Comparison of ENCODE assay signal across 9 mouse cellular contexts in genomic region chr1:74285212-74286010, GRCm38 (mm10). TPM values are rescaled to one million over a fixed set of nuclear protein-coding genes. Genes with fewer than 3 reads are reported as not detected.
A peak's percentile ranks its signal among the peaks of the same experiment; 100 is the strongest.
DNase-seq lines count a peak whose midpoint lies in the region; ATAC-seq lines count a peak whose summit lies in the region.
"Had no signal": no experiment of that assay in that cellular context is flagged by ENCODE, and none has a peak within 500 bp of the region (broad histone marks: within the 10 kb centered on the region; RNA-seq: fewer than 3 reads in every experiment).

No protein-coding gene starts in this region.

- no peak overlapping the region for H3K27ac ChIP-seq in neural tube, embryonic 11.5 days (ENCODE audit: low read depth, low read length)
- H3K27ac ChIP-seq in heart, embryonic 15.5 days, result peak overlapping the region; percentile 63

- peak; percentile 33 to 39 for DNase-seq in adrenal gland, postnatal 36 days
- DNase-seq in adrenal gland, postnatal 10 days, result no peak
- DNase-seq in neural tube, embryonic 11.5 days (ENCODE audit: low spot score), result no peak
- no peak for DNase-seq in neural tube, embryonic 10.5 days (ENCODE audit: extremely low spot score, low spot score)
- DNase-seq in left cerebral cortex, postnatal 36 days (ENCODE audit: low spot score in 2 of 2), result no peak

- H3K9me3 ChIP-seq in neural tube, embryonic 11.5 days (ENCODE audit: control insufficient read depth, low read length), result no peaks in the 10 kb centered on the region
- no peaks in the 10 kb centered on the region for H3K9me3 ChIP-seq in heart, embryonic 15.5 days (replicated peaks)

- peaks cover 9% of the 10 kb centered on the region; the same call in 1 of the 2 replicates for H3K4me1 ChIP-seq in neural tube, embryonic 11.5 days (ENCODE audit: control insufficient read depth, insufficient read depth, low read length)
- H3K4me1 ChIP-seq in heart, embryonic 15.5 days (replicated peaks), result peaks cover 65% of the 10 kb centered on the region

- no peaks in the 10 kb centered on the region for H3K27me3 ChIP-seq in neural tube, embryonic 11.5 days (ENCODE audit: control insufficient read depth, insufficient read depth, low read length)
- H3K27me3 ChIP-seq in heart, embryonic 15.5 days, result no peaks in the 10 kb centered on the region

- peak overlapping the region; percentile 71 for H3K4me2 ChIP-seq in neural tube, embryonic 11.5 days (ENCODE audit: low read depth)
- peak overlapping the region; percentile 62 for H3K4me2 ChIP-seq in heart, embryonic 15.5 days

- peak overlapping the region; percentile 73 for H3K4me3 ChIP-seq in neural tube, embryonic 11.5 days (ENCODE audit: low read depth, low read length)
- H3K4me3 ChIP-seq in heart, embryonic 15.5 days, result peak overlapping the region; percentile 79

- intact Hi-C loops in left cerebral cortex, postnatal 36 days (cut with DNase I), result loop anchor here (2.0 to 10.0 kb wide), 3 partner anchors 49 to 299 kb away; partner anchors contain the start of genes Arpc2, Bcs1l and Zfp142

- ATAC-seq in neural tube, embryonic 11.5 days (ENCODE audit: insufficient read depth, low FRiP score, low TSS enrichment), result no peak; the same call in 1 of the 2 replicates
- peak; percentile 0; the same call in 1 of the 2 replicates for ATAC-seq in heart, embryonic 15.5 days (replicated peaks; ENCODE audit: insufficient number of reproducible peaks, insufficient read depth, low FRiP score, low read depth)
- ATAC-seq in megakaryocyte progenitor cell, adult 5-6 weeks (replicated peaks; ENCODE audit: poor library complexity), result 0 out of 2 replicates have a peak, but pooled peaks have one; percentile 0
- ATAC-seq in inflammation-experienced regulatory T-cells, adult 6 months, result no peak

- WGBS in neural tube, embryonic 11.5 days, result 4% methylated on average over 23 of the region's 23 CpGs
- 4% methylated on average over 23 of the region's 23 CpGs for WGBS in heart, embryonic 15.5 days

- H3K36me3 ChIP-seq in neural tube, embryonic 11.5 days (ENCODE audit: control insufficient read depth, insufficient read depth, low read length), result peaks cover 10% of the 10 kb centered on the region
- H3K36me3 ChIP-seq in heart, embryonic 15.5 days, result peaks cover 41% of the 10 kb centered on the region

- peak overlapping the region; percentile 77 for H3K9ac ChIP-seq in neural tube, embryonic 11.5 days (ENCODE audit: low read length)
- peak overlapping the region; percentile 75 for H3K9ac ChIP-seq in heart, embryonic 15.5 days

RNA-seq across cellular contexts. Expression of gene Pnkd, which starts 0.7 kb away (rescaled TPM):
- total RNA-seq in adrenal gland, postnatal 36 days (2021), result 10 to 100 TPM; 72.5 to 80.8 TPM
- 100 to 1,000 TPM; 116 to 139 TPM for total RNA-seq in adrenal gland, postnatal 10 days (2021)
- 104 and 107 TPM in 2 replicates for polyA plus RNA-seq in neural tube, embryonic 11.5 days (2014; fragmentation: Nextera tagmentation; extraction: Ambion mirVana)
- 276 and 288 TPM in 2 replicates for polyA plus RNA-seq in heart, embryonic 15.5 days (2015; fragmentation: Nextera tagmentation; extraction: Ambion mirVana)
- total RNA-seq in megakaryocyte progenitor cell, adult 5-6 weeks (2015), result 29.8 and 32.4 TPM in 2 replicates
- 11.2 and 21.6 TPM in 2 replicates for total RNA-seq in megakaryocyte progenitor cell, adult 5-6 weeks (2017)
- 100 to 1,000 TPM in 1 of 3 experiments, 10 to 100 TPM in 2; 90.4 to 101 (median 95.6) TPM for polyA plus RNA-seq in inflammation-experienced regulatory T-cells, adult 6 months (2017; shearing (Covaris generic))
- total RNA-seq in left cerebral cortex, postnatal 36 days (2021), result 100 to 1,000 TPM; 151 to 166 TPM

RNA-seq across cellular contexts. Expression of gene Aamp, which starts 0.9 kb away (rescaled TPM):
- 100 to 1,000 TPM; 174 to 190 TPM for total RNA-seq in adrenal gland, postnatal 36 days (2021)
- total RNA-seq in adrenal gland, postnatal 10 days (2021), result 100 to 1,000 TPM; 151 to 159 TPM
- polyA plus RNA-seq in neural tube, embryonic 11.5 days (2014; fragmentation: Nextera tagmentation; extraction: Ambion mirVana), result 195 and 215 TPM in 2 replicates
- polyA plus RNA-seq in heart, embryonic 15.5 days (2015; fragmentation: Nextera tagmentation; extraction: Ambion mirVana), result 168 and 209 TPM in 2 replicates
- total RNA-seq in megakaryocyte progenitor cell, adult 5-6 weeks (2015), result 45.3 and 49.7 TPM in 2 replicates
- total RNA-seq in megakaryocyte progenitor cell, adult 5-6 weeks (2017), result 98.1 and 104 TPM in 2 replicates
- 100 to 1,000 TPM; 150 to 222 (median 210) TPM for polyA plus RNA-seq in inflammation-experienced regulatory T-cells, adult 6 months (2017; shearing (Covaris generic))
- total RNA-seq in left cerebral cortex, postnatal 36 days (2021), result 100 to 1,000 TPM; 139 to 143 TPM

RNA-seq across cellular contexts. Expression of gene Gpbar1, which starts 7.1 kb away (rescaled TPM):
- not detected for total RNA-seq in adrenal gland, postnatal 36 days (2021)
- total RNA-seq in adrenal gland, postnatal 10 days (2021), result under 1 TPM in 1 of 2 experiments, not detected in 1; 0.24 TPM
- polyA plus RNA-seq in neural tube, embryonic 11.5 days (2014; fragmentation: Nextera tagmentation; extraction: Ambion mirVana), result 0.21 and 0.38 TPM in 2 replicates
- polyA plus RNA-seq in heart, embryonic 15.5 days (2015; fragmentation: Nextera tagmentation; extraction: Ambion mirVana), result 0.13 and 0.34 TPM in 2 replicates
- 0.12 TPM in 1 of 2 replicates, not detected in the other for total RNA-seq in megakaryocyte progenitor cell, adult 5-6 weeks (2015)
- total RNA-seq in megakaryocyte progenitor cell, adult 5-6 weeks (2017), result not detected in 2 replicates
- polyA plus RNA-seq in inflammation-experienced regulatory T-cells, adult 6 months (2017; shearing (Covaris generic)), result under 1 TPM in 1 of 3 experiments, not detected in 2; 0.34 TPM
- not detected for total RNA-seq in left cerebral cortex, postnatal 36 days (2021)
- total RNA-seq: gastrocnemius, adult 8-10 months had no signal

RNA-seq across cellular contexts. Expression of gene Tmbim1, which starts 20.0 kb away (rescaled TPM):
- 100 to 1,000 TPM; 101 to 106 TPM for total RNA-seq in adrenal gland, postnatal 36 days (2021)
- 10 to 100 TPM; 63.6 to 68.8 TPM for total RNA-seq in adrenal gland, postnatal 10 days (2021)
- polyA plus RNA-seq in neural tube, embryonic 11.5 days (2014; fragmentation: Nextera tagmentation; extraction: Ambion mirVana), result 8.3 and 8.5 TPM in 2 replicates
- polyA plus RNA-seq in heart, embryonic 15.5 days (2015; fragmentation: Nextera tagmentation; extraction: Ambion mirVana), result 44.9 and 48.1 TPM in 2 replicates
- total RNA-seq in megakaryocyte progenitor cell, adult 5-6 weeks (2015), result 13.6 and 13.8 TPM in 2 replicates
- total RNA-seq in megakaryocyte progenitor cell, adult 5-6 weeks (2017), result 14.0 and 18.4 TPM in 2 replicates
- 10 to 100 TPM; 15.7 to 27.4 (median 17.9) TPM for polyA plus RNA-seq in inflammation-experienced regulatory T-cells, adult 6 months (2017; shearing (Covaris generic))
- 10 to 100 TPM; 21.5 to 26.4 TPM for total RNA-seq in left cerebral cortex, postnatal 36 days (2021)

RNA-seq across cellular contexts. Expression of gene Arpc2, which starts 49.5 kb away (rescaled TPM):
- 100 to 1,000 TPM; 181 to 203 TPM for total RNA-seq in adrenal gland, postnatal 36 days (2021)
- 100 to 1,000 TPM; 186 TPM for total RNA-seq in adrenal gland, postnatal 10 days (2021)
- 308 and 318 TPM in 2 replicates for polyA plus RNA-seq in neural tube, embryonic 11.5 days (2014; fragmentation: Nextera tagmentation; extraction: Ambion mirVana)
- 406 and 413 TPM in 2 replicates for polyA plus RNA-seq in heart, embryonic 15.5 days (2015; fragmentation: Nextera tagmentation; extraction: Ambion mirVana)
- total RNA-seq in megakaryocyte progenitor cell, adult 5-6 weeks (2015), result 802 and 912 TPM in 2 replicates
- 414 and 435 TPM in 2 replicates for total RNA-seq in megakaryocyte progenitor cell, adult 5-6 weeks (2017)
- polyA plus RNA-seq in inflammation-experienced regulatory T-cells, adult 6 months (2017; shearing (Covaris generic)), result 100 to 1,000 TPM; 611 to 878 (median 637) TPM
- 100 to 1,000 TPM; 259 to 262 TPM for total RNA-seq in left cerebral cortex, postnatal 36 days (2021)

Comparison
In these comparisons a context has a peak if more than half of its experiments do, and no peak if none do; other contexts are left out.
1. DNase-seq: peak in adrenal gland, postnatal 36 days (2 of 2); none in adrenal gland, postnatal 10 days (single experiment), neural tube, embryonic 11.5 days (single experiment), neural tube, embryonic 10.5 days (single experiment) and left cerebral cortex, postnatal 36 days (0 of 2).
2. ATAC-seq: peak in heart, embryonic 15.5 days (single experiment) and megakaryocyte progenitor cell, adult 5-6 weeks (single experiment); none in neural tube, embryonic 11.5 days (single experiment) and inflammation-experienced regulatory T-cells, adult 6 months (single experiment).